Mouse (Mus musculus) 416B (cell line): ENCODE measurements around the gene Slc26a10.

Experiments used
- DNase-seq: peaks from one replicate; pipeline ENCODE4 v3.0.0; 2011; ENCODE audit warnings: low read depth

Gene Slc26a10

GRCm38 (mm10) chr10:127182624-127183023 lies 2.2 kb upstream of the Slc26a10 start:
- DNase-seq = no peak

GRCm38 (mm10) chr10:127181566-127181965 lies 1.1 kb upstream of the Slc26a10 start:
- no peak for DNase-seq

- no peak for DNase-seq
Measured at GRCm38 (mm10) chr10:127180695-127181047, 226 bp upstream of the Slc26a10 start.

GRCm38 (mm10) chr10:127178286-127179027 lies 2.0 kb downstream of the Slc26a10 start:
- no peak for DNase-seq

GRCm38 (mm10) chr10:127177719-127178118 lies 2.7 kb downstream of the Slc26a10 start:
- peak; percentile 56 for DNase-seq

GRCm38 (mm10) chr10:127177235-127177634 lies 3.2 kb downstream of the Slc26a10 start:
- no peak for DNase-seq

- no peak for DNase-seq
Measured at GRCm38 (mm10) chr10:127176756-127177155, 3.7 kb downstream of the Slc26a10 start.

GRCm38 (mm10) chr10:127176228-127176627 lies 4.2 kb downstream of the Slc26a10 start:
- DNase-seq = no peak

GRCm38 (mm10) chr10:127174170-127174569 lies 6.3 kb downstream of the Slc26a10 start:
- no peak for DNase-seq

GRCm38 (mm10) chr10:127173148-127174065 lies 7.0 kb downstream of the Slc26a10 start:
- no peak for DNase-seq

- DNase-seq = no peak
Measured at GRCm38 (mm10) chr10:127171631-127172200, 8.7 kb downstream of the Slc26a10 start.

- DNase-seq = peak; percentile 70
Measured at GRCm38 (mm10) chr10:127170837-127171272, 9.6 kb downstream of the Slc26a10 start.

- DNase-seq = no peak
Measured at GRCm38 (mm10) chr10:127170002-127170401, 10.4 kb downstream of the Slc26a10 start.

GRCm38 (mm10) chr10:127167614-127168192 lies 12.7 kb downstream of the Slc26a10 start:
- DNase-seq = no peak

GRCm38 (mm10) chr10:127166771-127167613 lies 13.5 kb downstream of the Slc26a10 start:
- no peak for DNase-seq

- DNase-seq = no peak
Measured at GRCm38 (mm10) chr10:127166404-127166715, 14.1 kb downstream of the Slc26a10 start.

GRCm38 (mm10) chr10:127165654-127166403 lies 14.6 kb downstream of the Slc26a10 start:
- DNase-seq = peak; percentile 83

GRCm38 (mm10) chr10:127165354-127165653 lies 15.1 kb downstream of the Slc26a10 start:
- DNase-seq = no peak

- peak; percentile 91 for DNase-seq
Measured at GRCm38 (mm10) chr10:127164631-127165353, 15.7 kb downstream of the Slc26a10 start, which contains the start of gene B4galnt1. B4galnt1 (plus strand) TSS chr10:127165225.

- DNase-seq = no peak
Measured at GRCm38 (mm10) chr10:127164190-127164589, 16.3 kb downstream of the Slc26a10 start.
